Mouse (Mus musculus): ENCODE measurements around the gene Foxp2. TPM values are rescaled to one million over a fixed set of nuclear protein-coding genes. Genes with fewer than 3 reads are reported as not detected.

Foxp2 gene
- polyA plus RNA-seq, 1 experiment from 2014 or later, result 85.7 TPM

GRCm38 (mm10) chr6:14952731-14953130 is 51.6 kb downstream of the Foxp2 start:
- Histone ChIP-seq H3K4me3 (ENCODE audit: low read depth, low read length) (no peak overlapping the region), H3K9me3 (ENCODE audit: low read depth, low read length) (no peaks in the 10 kb centered on the region), H3K4me1 (ENCODE audit: insufficient read depth) (no peaks in the 10 kb centered on the region), H3K9ac (no peak overlapping the region), H3K4me2 (no peak overlapping the region), H3K27ac (ENCODE audit: low read depth) (no peak overlapping the region), H3K36me3 (ENCODE audit: insufficient read depth) (peaks cover 13% of the 10 kb centered on the region; the same call in 1 of the 2 replicates), H3K27me3 (ENCODE audit: insufficient read depth, low read length) (no peaks in the 10 kb centered on the region)
- DNase-seq (peak; percentile 11), ATAC-seq (ENCODE audit: insufficient read depth) (no peak)
- WGBS, result 40% methylated on average over 4 of the region's 4 CpGs
- no peak for TF ChIP-seq CTCF (IDR thresholded peaks at IDR 0.05; ENCODE audit: low read depth)

- ATAC-seq (ENCODE audit: insufficient read depth) (peak; percentile 57; the same call in 1 of the 2 replicates), DNase-seq (peak; percentile 70)
- Histone ChIP-seq H3K4me1 (ENCODE audit: insufficient read depth) (0 out of 2 replicates have a peak, but pooled peaks cover 2% of the 10 kb centered on the region), H3K4me3 (ENCODE audit: low read depth, low read length) (no peak overlapping the region), H3K27me3 (ENCODE audit: insufficient read depth, low read length) (no peaks in the 10 kb centered on the region), H3K4me2 (no peak overlapping the region), H3K9ac (no peak overlapping the region), H3K36me3 (ENCODE audit: insufficient read depth) (no peaks in the 10 kb centered on the region), H3K27ac (ENCODE audit: low read depth) (no peak overlapping the region), H3K9me3 (ENCODE audit: low read depth, low read length) (peaks cover 4% of the 10 kb centered on the region; the same call in 1 of the 2 replicates)
- WGBS, result 18% methylated on average over 3 of the region's 3 CpGs
- no peak for TF ChIP-seq CTCF (IDR thresholded peaks at IDR 0.05; ENCODE audit: low read depth)
Observed at GRCm38 (mm10) chr6:14977042-14977441, 75.9 kb downstream of the Foxp2 start.

- Histone ChIP-seq H3K9me3 (ENCODE audit: low read depth, low read length) (peaks cover 4% of the 10 kb centered on the region; the same call in 1 of the 2 replicates), H3K4me1 (ENCODE audit: insufficient read depth) (0 out of 2 replicates have a peak, but pooled peaks cover 2% of the 10 kb centered on the region), H3K4me3 (ENCODE audit: low read depth, low read length) (no peak overlapping the region), H3K4me2 (no peak overlapping the region), H3K36me3 (ENCODE audit: insufficient read depth) (no peaks in the 10 kb centered on the region), H3K27ac (ENCODE audit: low read depth) (no peak overlapping the region), H3K9ac (no peak overlapping the region), H3K27me3 (ENCODE audit: insufficient read depth, low read length) (no peaks in the 10 kb centered on the region)
- peak; percentile 79 for ATAC-seq (ENCODE audit: insufficient read depth)
- TF ChIP-seq CTCF (IDR thresholded peaks at IDR 0.05; ENCODE audit: low read depth), result no peak
- DNase-seq, result no peak
- WGBS, result 55% methylated on average over 5 of the region's 5 CpGs
Observed at GRCm38 (mm10) chr6:14978201-14978600, 77.1 kb downstream of the Foxp2 start.

GRCm38 (mm10) chr6:15008113-15008512 is 107.0 kb downstream of the Foxp2 start:
- no peaks in the 10 kb centered on the region for H3K4me1 ChIP-seq (ENCODE audit: insufficient read depth)
- no peak overlapping the region for H3K4me2 ChIP-seq
- TF ChIP-seq CTCF (IDR thresholded peaks at IDR 0.05; ENCODE audit: low read depth), result peak; percentile 21; the same call in 1 of the 2 replicates
- H3K9me3 ChIP-seq (ENCODE audit: low read depth, low read length), result no peaks in the 10 kb centered on the region
- ATAC-seq (ENCODE audit: insufficient read depth), result peak; percentile 83; the same call in 1 of the 2 replicates
- H3K9ac ChIP-seq, result no peak overlapping the region
- H3K27me3 ChIP-seq (ENCODE audit: insufficient read depth, low read length), result no peaks in the 10 kb centered on the region
- WGBS, result 67% methylated on average over 1 of the region's 1 CpGs
- no peak overlapping the region for H3K27ac ChIP-seq (ENCODE audit: low read depth)
- peak; percentile 63 for DNase-seq
- H3K4me3 ChIP-seq (ENCODE audit: low read depth, low read length), result no peak overlapping the region
- H3K36me3 ChIP-seq (ENCODE audit: insufficient read depth), result no peaks in the 10 kb centered on the region

GRCm38 (mm10) chr6:15028488-15028887 is 127.3 kb downstream of the Foxp2 start:
- Histone ChIP-seq H3K36me3 (ENCODE audit: insufficient read depth) (no peaks in the 10 kb centered on the region), H3K9ac (no peak overlapping the region), H3K27ac (ENCODE audit: low read depth) (no peak overlapping the region), H3K4me2 (no peak overlapping the region), H3K4me1 (ENCODE audit: insufficient read depth) (no peaks in the 10 kb centered on the region), H3K9me3 (ENCODE audit: low read depth, low read length) (no peaks in the 10 kb centered on the region), H3K27me3 (ENCODE audit: insufficient read depth, low read length) (no peaks in the 10 kb centered on the region), H3K4me3 (ENCODE audit: low read depth, low read length) (no peak overlapping the region)
- ATAC-seq (ENCODE audit: insufficient read depth) (no peak), DNase-seq (no peak)
- no peak for TF ChIP-seq CTCF (IDR thresholded peaks at IDR 0.05; ENCODE audit: low read depth)
- 78% methylated on average over 3 of the region's 3 CpGs for WGBS

- H3K9me3 ChIP-seq (ENCODE audit: low read depth, low read length), result no peaks in the 10 kb centered on the region
- 67% methylated on average over 7 of the region's 7 CpGs for WGBS
- ATAC-seq (ENCODE audit: insufficient read depth), result no peak
- no peak overlapping the region for H3K9ac ChIP-seq
- DNase-seq, result no peak
- no peaks in the 10 kb centered on the region for H3K36me3 ChIP-seq (ENCODE audit: insufficient read depth)
- H3K4me3 ChIP-seq (ENCODE audit: low read depth, low read length), result no peak overlapping the region
- no peak overlapping the region for H3K4me2 ChIP-seq
- H3K4me1 ChIP-seq (ENCODE audit: insufficient read depth), result no peaks in the 10 kb centered on the region
- H3K27ac ChIP-seq (ENCODE audit: low read depth), result no peak overlapping the region
- TF ChIP-seq CTCF (IDR thresholded peaks at IDR 0.05; ENCODE audit: low read depth), result no peak
- H3K27me3 ChIP-seq (ENCODE audit: insufficient read depth, low read length), result no peaks in the 10 kb centered on the region
Observed at GRCm38 (mm10) chr6:15029446-15030125, 128.4 kb downstream of the Foxp2 start.

- DNase-seq (no peak), ATAC-seq (ENCODE audit: insufficient read depth) (no peak)
- H3K4me3 ChIP-seq (ENCODE audit: low read depth, low read length), result no peak overlapping the region
- no peak for TF ChIP-seq CTCF (IDR thresholded peaks at IDR 0.05; ENCODE audit: low read depth)
- no peaks in the 10 kb centered on the region for H3K27me3 ChIP-seq (ENCODE audit: insufficient read depth, low read length)
- H3K9me3 ChIP-seq (ENCODE audit: low read depth, low read length), result no peaks in the 10 kb centered on the region
- H3K4me2 ChIP-seq, result no peak overlapping the region
- H3K27ac ChIP-seq (ENCODE audit: low read depth), result no peak overlapping the region
- H3K4me1 ChIP-seq (ENCODE audit: insufficient read depth), result no peaks in the 10 kb centered on the region
- H3K9ac ChIP-seq, result no peak overlapping the region
- no peaks in the 10 kb centered on the region for H3K36me3 ChIP-seq (ENCODE audit: insufficient read depth)
- WGBS, result 82% methylated on average over 1 of the region's 1 CpGs
Observed at GRCm38 (mm10) chr6:15063246-15063645, 162.1 kb downstream of the Foxp2 start.
